Mouse (Mus musculus) intestine, embryonic 14.5 days (tissue): ENCODE data around the gene Clec2i. TPM values are rescaled to one million over a fixed set of nuclear protein-coding genes. Genes with fewer than 3 reads are reported as not detected.
"Not testable (repeated sequence)": the region's sequence is repeated elsewhere in the genome, so short reads cannot be mapped to it uniquely, and the experiment has no call there.

ENCODE experiments used
- ATAC-seq: fragments of 200-750 bp; cut with Nextera tagmentation; replicated peaks from 2 replicates; pipeline ENCODE4 v1.8.0; 2017; ENCODE audit warnings: low read depth, moderate number of reproducible peaks, moderate TSS enrichment, moderate library complexity; ENCODE audit not compliant: low FRiP score, low TSS enrichment
- DNase-seq: peaks from one replicate; pipeline ENCODE4 v3.0.0-alpha.2; 2018; ENCODE audit warnings: low spot score
- H3K27ac ChIP-seq: fragments of 300-500 bp; sonication (generic); 2 replicates; pipeline ENCODE4 v1.5.1; 2014; ENCODE audit warnings: low read depth, mild to moderate bottlenecking, control low read depth
- H3K27me3 ChIP-seq: fragments of 300-500 bp; sonication (generic); replicated peaks from 2 replicates; pipeline ENCODE4 v1.6.1; 2014; ENCODE audit warnings: low read length, control low read depth; ENCODE audit not compliant: control insufficient read depth, insufficient read depth
- H3K36me3 ChIP-seq: fragments of 300-500 bp; sonication (generic); 2 replicates; pipeline ENCODE4 v1.6.1; 2014; ENCODE audit warnings: low read length, control low read depth; ENCODE audit not compliant: control insufficient read depth, insufficient read depth
- H3K4me1 ChIP-seq: fragments of 300-500 bp; sonication (generic); replicated peaks from 2 replicates; pipeline ENCODE4 v1.6.1; 2014; ENCODE audit warnings: low read length, control low read depth, mixed read lengths; ENCODE audit not compliant: control insufficient read depth, insufficient read depth
- H3K4me2 ChIP-seq: fragments of 300-500 bp; sonication (generic); 2 replicates; pipeline ENCODE4 v1.6.1; 2014; ENCODE audit warnings: low read length
- H3K4me3 ChIP-seq: fragments of 300-500 bp; sonication (generic); 2 replicates; pipeline ENCODE4 v1.5.1; 2014; ENCODE audit warnings: low read depth, low read length, control low read depth, mixed read lengths
- H3K9ac ChIP-seq: fragments of 300-500 bp; sonication (generic); 2 replicates; pipeline ENCODE4 v1.6.1; 2014; ENCODE audit warnings: mild to moderate bottlenecking, low read length
- H3K9me3 ChIP-seq: fragments of 300-500 bp; sonication (generic); 2 replicates; pipeline ENCODE4 v1.6.1; 2016; ENCODE audit warnings: low read length, control low read depth; ENCODE audit not compliant: control insufficient read depth
- WGBS: fragments of 180-500 bp; shearing (Covaris S2); extraction: QIAGEN DNeasy Blood & Tissue Kit; methylation state at CpG from one replicate; pipeline ENCODE4 v1.1.7; 2014; 5-methylcytosine and 5-hydroxymethylcytosine counted together
- microRNA-seq: library from miRNA; unstranded; fragments of <30 nt; microRNA quantifications from one replicate; pipeline ENCODE4, GENCODE M21; 2016
- polyA plus RNA-seq: library from polyadenylated mRNA; unstranded; fragments of >200 nt; fragmentation: Nextera tagmentation; extraction: Ambion mirVana; gene quantifications from 2 replicates; pipeline ENCODE4 v1.2.1, GENCODE M21; 2014

The Clec2i gene
- polyA plus RNA-seq, 1 experiment from 2014 or later = 0.19 TPM

GRCm38 (mm10) chr6:128933050-128933449 is 45.7 kb downstream of the Clec2i start:
- WGBS = 46% methylated on average over 2 of the region's 2 CpGs
- H3K4me3 ChIP-seq = no peak overlapping the region
- no peaks in the 10 kb centered on the region for H3K36me3 ChIP-seq
- H3K4me2 ChIP-seq = no peak overlapping the region
- H3K27ac ChIP-seq = no peak overlapping the region
- no peaks in the 10 kb centered on the region for H3K27me3 ChIP-seq
- no peaks in the 10 kb centered on the region for H3K9me3 ChIP-seq
- DNase-seq (no peak), ATAC-seq (no peak)
- H3K4me1 ChIP-seq = no peaks in the 10 kb centered on the region
- no peak overlapping the region for H3K9ac ChIP-seq

- H3K4me1 ChIP-seq, ATAC-seq, H3K36me3 ChIP-seq, H3K4me2 ChIP-seq, DNase-seq, H3K27me3 ChIP-seq, H3K9me3 ChIP-seq, H3K9ac ChIP-seq, H3K4me3 ChIP-seq, H3K27ac ChIP-seq: not testable (repeated sequence)
- WGBS = 87% methylated on average over 4 of the region's 4 CpGs
Measured at GRCm38 (mm10) chr6:128934081-128934480, 46.7 kb downstream of the Clec2i start, which contains the start of gene Clec2g. Clec2g (plus strand) TSS chr6:128934381.

GRCm38 (mm10) chr6:128935889-128936665 is 48.7 kb downstream of the Clec2i start:
- ATAC-seq = 0 out of 2 replicates have a peak, but pooled peaks have one; percentile 12
- H3K27me3 ChIP-seq, H3K4me1 ChIP-seq, H3K27ac ChIP-seq, H3K4me2 ChIP-seq, H3K36me3 ChIP-seq, DNase-seq, H3K9me3 ChIP-seq, H3K4me3 ChIP-seq, H3K9ac ChIP-seq: not testable (repeated sequence)
- 86% methylated on average over 4 of the region's 13 CpGs for WGBS

- Histone ChIP-seq H3K9me3 (0 out of 2 replicates have a peak, but pooled peaks cover 6% of the 10 kb centered on the region), H3K9ac (no peak overlapping the region), H3K36me3 (no peaks in the 10 kb centered on the region), H3K27me3 (no peaks in the 10 kb centered on the region), H3K4me3 (no peak overlapping the region), H3K27ac (no peak overlapping the region), H3K4me1 (no peaks in the 10 kb centered on the region), H3K4me2 (no peak overlapping the region)
- ATAC-seq = no peak
- DNase-seq = no peak
- 83% methylated on average over 5 of the region's 5 CpGs for WGBS
Measured at GRCm38 (mm10) chr6:128941646-128942421, 54.4 kb downstream of the Clec2i start.

- no peaks in the 10 kb centered on the region for H3K27me3 ChIP-seq
- DNase-seq (no peak), ATAC-seq (no peak)
- WGBS = 88% methylated on average over 3 of the region's 3 CpGs
- H3K36me3 ChIP-seq = no peaks in the 10 kb centered on the region
- no peak overlapping the region for H3K27ac ChIP-seq
- H3K9me3 ChIP-seq = 0 out of 2 replicates have a peak, but pooled peaks cover 6% of the 10 kb centered on the region
- no peak overlapping the region for H3K4me3 ChIP-seq
- H3K4me1 ChIP-seq = no peaks in the 10 kb centered on the region
- no peak overlapping the region for H3K9ac ChIP-seq
- no peak overlapping the region for H3K4me2 ChIP-seq
Measured at GRCm38 (mm10) chr6:128945564-128945963, 58.2 kb downstream of the Clec2i start.

Small RNA genes lying within 50 kb of the gene (microRNA-seq; reads per million reads assigned to microRNA genes)
- gene Gm27336 = not detected

Other genes starting within 250 kb of the Clec2i start
- 0.60 and 0.73 TPM in 2 replicates for gene Clec2h, start 225.2 kb upstream of the Clec2i start, polyA plus RNA-seq
- not detected in 2 replicates for gene Klrb1, start 164.5 kb upstream of the Clec2i start, polyA plus RNA-seq
- 0.20 and 0.26 TPM in 2 replicates for gene Klrb1c, start 98.4 kb upstream of the Clec2i start, polyA plus RNA-seq
- gene Gm44511, start 61.3 kb upstream of the Clec2i start, polyA plus RNA-seq = 0.62 TPM in 1 of 2 replicates, not detected in the other
- gene Klrb1b, start 61.3 kb upstream of the Clec2i start, polyA plus RNA-seq = 0.19 and 0.67 TPM in 2 replicates
- 1.8 and 3.0 TPM in 2 replicates for gene BC035044, start 3.5 kb downstream of the Clec2i start, polyA plus RNA-seq
- not detected in 2 replicates for gene Clec2g, start 46.8 kb downstream of the Clec2i start, polyA plus RNA-seq
- 0.38 and 0.63 TPM in 2 replicates for gene Klrb1f, start 158.3 kb downstream of the Clec2i start, polyA plus RNA-seq
- gene Clec2e, start 213.3 kb downstream of the Clec2i start, polyA plus RNA-seq = 0.27 and 0.68 TPM in 2 replicates